Mouse (Mus musculus) right cerebral cortex, adult 2 months (tissue): Measurements from ENCODE around the gene C530008M17Rik.

ENCODE experiments used
- DNase-seq, 2 experiments: peaks; one replicate each; pipeline ENCODE4 v3.0.0; 2021 to 2022; ENCODE audit warnings: low spot score in 2 of 2

Gene C530008M17Rik

GRCm38 (mm10) chr5:76773492-76774158 lies 117.3 kb downstream of the C530008M17Rik start:
- DNase-seq: no peak

- no peak for DNase-seq
These were observed 122.8 kb downstream of the C530008M17Rik start for GRCm38 (mm10) chr5:76779094-76779615.

GRCm38 (mm10) chr5:76781943-76782342 lies 125.6 kb downstream of the C530008M17Rik start:
- no peak for DNase-seq

- peak in 1 of 2 experiments; percentile 31 for DNase-seq
These were observed 126.2 kb downstream of the C530008M17Rik start for GRCm38 (mm10) chr5:76782414-76783103.

DNA sequence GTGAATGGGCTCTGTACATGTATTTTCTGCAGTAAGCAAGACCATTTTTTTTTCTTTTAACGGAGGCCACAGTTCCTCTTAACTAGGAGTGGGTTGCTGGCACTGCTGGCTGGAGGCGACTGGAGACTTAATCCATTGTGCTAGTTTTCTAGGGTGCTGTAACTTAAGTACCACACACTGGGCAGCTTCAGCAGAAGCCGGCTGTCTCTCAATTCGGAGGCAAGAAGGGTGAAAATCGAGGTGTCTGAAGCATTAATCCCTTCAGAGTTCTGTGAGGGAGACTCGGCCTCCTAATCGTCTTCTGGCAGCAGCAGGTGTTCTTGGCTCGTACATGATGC lies 126.8 kb downstream of the C530008M17Rik start:
- no peak for DNase-seq

DNA sequence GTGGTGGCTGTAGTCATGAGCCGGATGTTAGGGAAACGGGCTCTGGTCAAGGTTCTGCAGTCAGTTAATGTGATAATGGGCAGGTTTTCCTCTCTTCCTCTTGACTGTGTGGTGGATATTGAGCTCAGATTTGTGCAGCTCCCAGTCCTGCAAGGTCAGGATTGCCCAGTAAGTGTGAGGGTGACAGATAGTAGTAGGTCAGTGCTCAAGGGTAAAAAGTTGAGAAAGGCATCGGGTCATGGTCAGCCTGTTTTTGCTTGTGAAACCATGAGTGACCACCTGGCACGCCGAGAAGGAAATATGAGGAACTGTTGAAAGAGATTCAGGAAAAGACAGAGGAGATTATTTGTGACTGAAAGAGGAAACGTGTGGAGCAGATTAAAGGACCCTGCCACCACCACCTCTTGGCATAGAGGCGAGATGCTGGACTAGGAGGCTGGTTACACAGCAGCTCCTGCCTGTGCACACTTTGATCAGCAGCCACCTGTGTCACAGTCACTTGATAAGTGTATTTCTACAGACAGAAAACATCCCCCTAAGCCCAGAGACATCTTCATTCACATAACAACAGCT lies 127.9 kb downstream of the C530008M17Rik start:
- DNase-seq: no peak

DNA sequence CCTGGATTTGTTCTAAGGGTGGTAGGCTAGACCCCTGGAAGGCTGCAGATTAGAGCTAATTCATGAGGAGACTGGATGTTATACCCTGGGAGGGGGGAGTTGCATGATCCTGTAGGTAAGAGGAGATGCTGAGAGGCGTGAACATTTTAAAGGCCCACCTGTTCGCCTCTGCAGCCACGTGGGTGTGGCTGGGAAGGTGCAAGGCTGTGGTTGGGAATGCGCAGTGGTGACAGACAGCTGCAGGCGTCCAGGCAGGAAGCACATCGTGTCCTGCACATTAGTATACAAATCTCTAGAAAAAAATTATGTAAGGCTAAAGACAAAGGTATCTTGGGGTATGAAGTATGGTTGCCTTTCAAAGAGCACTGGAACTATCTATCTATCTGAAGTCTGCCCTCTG lies 128.7 kb downstream of the C530008M17Rik start:
- DNase-seq: no peak

DNA sequence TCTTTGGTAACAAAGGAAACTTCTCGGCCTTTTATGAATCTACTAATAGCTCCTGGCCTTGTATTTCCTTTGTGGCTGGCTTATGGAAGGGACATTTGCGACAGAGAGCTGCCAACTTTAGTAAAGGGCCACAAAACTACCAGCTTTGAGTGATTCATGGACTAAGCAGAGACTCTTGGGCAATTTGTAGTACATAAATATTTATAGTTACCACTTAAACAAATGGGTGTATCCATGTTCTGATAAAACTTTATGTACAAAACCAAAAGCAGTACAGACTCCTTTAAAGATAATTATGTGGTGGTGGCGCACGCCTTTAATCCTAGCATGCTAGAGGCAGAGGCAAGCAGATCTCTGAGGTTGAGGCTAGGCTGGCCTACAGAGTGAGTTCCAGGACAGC lies 133.6 kb downstream of the C530008M17Rik start:
- DNase-seq: no peak

DNA sequence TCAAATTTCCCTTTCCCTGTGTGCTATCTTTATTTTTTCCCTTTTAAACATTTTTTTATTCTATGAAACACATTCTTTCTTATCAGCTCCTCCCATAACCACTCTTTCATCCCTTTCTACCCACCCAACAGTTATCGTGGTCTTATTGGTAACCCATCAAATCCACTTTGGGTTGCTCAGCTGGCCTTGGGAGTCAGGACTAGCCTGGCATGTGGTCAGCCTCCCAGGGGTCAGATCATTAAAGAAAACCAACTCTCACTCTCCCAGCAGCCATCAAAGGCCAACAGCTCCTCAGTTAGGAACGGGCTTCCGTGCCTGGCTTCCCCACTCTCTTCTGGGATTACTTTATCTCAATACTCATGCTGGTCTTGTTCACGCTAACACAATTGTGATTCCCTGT lies 135.0 kb downstream of the C530008M17Rik start:
- no peak for DNase-seq

- no peak for DNase-seq
These were observed 136.4 kb downstream of the C530008M17Rik start for GRCm38 (mm10) chr5:76792720-76793119.

DNA sequence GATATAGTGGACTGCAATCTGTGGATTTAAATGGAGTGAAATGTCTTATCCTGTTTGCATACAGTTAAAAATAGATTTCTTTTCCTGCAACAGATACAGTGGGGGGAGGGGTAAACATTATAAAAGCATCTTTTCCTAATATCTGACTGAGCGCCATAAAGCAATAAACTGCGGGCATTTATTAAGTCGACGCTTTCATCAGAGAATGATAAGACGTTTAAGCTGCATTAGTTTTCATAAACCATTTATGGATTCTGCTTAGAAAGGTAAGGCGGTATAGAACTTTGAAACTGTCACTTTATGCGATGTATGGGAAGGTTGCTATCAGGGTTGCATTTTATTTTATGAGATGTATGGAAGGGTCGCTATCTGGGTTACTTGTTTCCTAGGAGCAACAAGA lies 141.7 kb downstream of the C530008M17Rik start:
- no peak for DNase-seq

DNA sequence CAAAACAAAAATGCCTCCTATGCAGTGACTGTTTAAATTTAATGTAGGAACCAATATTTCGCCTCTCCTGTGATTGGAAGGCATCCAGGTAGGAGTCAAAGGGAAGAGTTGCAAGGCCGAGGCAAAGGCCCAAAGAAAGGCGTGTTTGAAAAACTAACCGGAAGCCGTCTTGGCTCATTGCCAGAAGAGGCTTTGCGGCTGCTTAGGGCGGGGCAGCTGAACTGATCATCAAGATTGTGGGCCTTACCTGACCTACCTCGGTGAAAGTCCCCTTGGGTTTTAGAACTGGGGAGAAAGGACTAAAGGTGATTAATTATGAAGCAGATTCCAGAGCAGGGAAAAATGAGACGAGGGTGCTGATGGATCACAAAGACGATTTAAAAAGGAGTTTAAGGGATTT lies 143.2 kb downstream of the C530008M17Rik start:
- DNase-seq: no peak

GRCm38 (mm10) chr5:76809031-76809430 lies 152.7 kb downstream of the C530008M17Rik start:
- no peak for DNase-seq

DNA sequence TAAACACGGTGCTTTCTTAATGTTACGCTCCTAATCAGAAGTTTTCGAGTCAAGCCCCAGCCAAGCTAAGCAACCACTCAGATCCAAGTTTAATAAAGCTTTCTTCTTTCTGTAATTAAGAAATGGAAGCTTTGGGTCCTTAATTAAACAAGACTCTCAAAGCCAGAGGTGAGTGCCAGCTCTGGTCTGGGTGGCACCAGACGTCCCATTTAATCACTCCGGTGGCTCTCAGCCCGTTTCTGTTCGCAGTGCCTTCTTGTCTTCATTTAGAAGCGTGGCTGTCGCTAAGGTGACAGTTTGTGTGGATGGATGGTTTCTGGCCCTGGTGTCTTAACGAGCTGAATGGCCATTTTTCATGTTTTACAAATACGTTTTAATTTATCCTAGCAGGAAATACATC lies 158.7 kb downstream of the C530008M17Rik start:
- DNase-seq: peak in 1 of 2 experiments; percentile 21

- no peak for DNase-seq
These were observed 159.6 kb downstream of the C530008M17Rik start for GRCm38 (mm10) chr5:76815786-76816455.

- no peak for DNase-seq
These were observed 160.4 kb downstream of the C530008M17Rik start for GRCm38 (mm10) chr5:76816748-76817147.

DNA sequence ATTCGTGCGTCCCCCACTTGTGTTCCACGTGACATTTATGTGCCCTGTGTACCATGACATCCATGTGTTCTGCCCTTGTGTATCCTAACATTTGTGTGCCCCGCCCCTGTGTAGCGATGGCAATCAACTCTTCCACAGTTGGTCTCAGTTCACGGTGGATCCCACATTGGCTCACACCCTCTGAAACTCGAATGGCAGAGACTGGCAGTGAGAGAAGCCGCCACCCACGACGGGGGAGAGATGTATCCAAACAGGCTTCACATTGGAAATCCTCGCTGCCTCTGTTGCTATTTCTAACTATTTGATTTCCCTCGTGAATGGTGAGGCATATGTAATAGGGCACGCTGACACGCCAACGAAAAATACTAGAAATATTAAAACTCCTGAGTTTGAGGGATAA lies 161.4 kb downstream of the C530008M17Rik start:
- peak in 1 of 2 experiments; percentile 53 for DNase-seq

GRCm38 (mm10) chr5:76818807-76819206 lies 162.5 kb downstream of the C530008M17Rik start:
- no peak for DNase-seq

DNA sequence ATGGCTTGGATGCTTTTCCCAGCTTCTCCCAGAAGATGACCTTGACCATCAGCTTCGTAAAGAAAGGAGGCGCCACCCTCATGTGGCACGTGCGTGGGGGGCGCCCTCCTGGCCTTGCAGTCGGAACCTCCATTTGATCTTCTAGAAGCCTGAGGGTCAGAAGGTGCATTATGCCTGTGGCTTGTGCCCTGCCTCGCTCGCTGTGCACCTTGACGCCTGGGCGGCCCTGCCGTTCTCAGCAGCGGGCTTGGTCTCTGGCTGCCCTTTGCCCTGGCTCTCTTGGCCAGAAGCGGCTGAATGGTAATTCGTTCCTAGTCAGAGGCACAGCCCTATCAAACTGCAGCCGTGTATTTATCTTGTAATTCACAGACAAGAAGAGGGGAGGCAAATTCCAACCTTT lies 165.8 kb downstream of the C530008M17Rik start:
- no peak for DNase-seq

DNA sequence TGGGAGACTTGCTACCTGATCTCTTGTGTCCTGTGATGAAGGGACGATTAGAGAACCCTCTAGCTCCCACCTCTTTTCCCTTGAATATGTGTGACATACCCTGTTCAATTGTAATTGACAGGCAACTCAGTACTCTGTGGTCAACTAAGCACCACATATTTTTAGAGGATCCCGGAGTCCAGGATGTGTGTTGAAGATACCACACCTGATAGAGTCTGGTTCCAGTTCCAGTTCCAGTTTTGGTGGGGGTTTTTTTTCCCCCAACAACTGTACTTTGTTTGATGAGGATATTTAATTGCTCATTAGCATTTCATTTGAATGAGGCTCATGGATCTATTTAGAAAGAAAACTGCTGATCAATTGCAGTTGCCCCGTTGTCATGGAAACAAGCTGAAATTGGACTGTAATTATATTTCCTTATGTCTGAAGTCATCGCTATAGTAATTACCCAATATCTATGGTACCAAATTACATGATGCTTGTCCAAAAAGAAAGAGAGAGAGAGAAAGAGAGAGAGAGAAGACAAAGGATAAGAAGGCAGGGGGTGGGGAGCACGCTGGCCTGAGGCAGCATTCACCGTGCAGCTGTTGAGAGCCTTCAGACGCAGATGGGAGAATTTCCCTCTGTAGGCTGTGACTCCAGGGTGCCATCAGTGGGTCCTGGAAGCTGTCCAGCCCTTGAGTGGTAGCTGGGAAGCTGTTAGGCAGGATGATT lies 172.4 kb downstream of the C530008M17Rik start:
- DNase-seq: no peak

GRCm38 (mm10) chr5:76832529-76833210 lies 176.4 kb downstream of the C530008M17Rik start:
- no peak for DNase-seq
